Mouse (Mus musculus) kidney, adult 2 months (tissue): Measurements from ENCODE around the gene Arhgef11. TPM values are rescaled to one million over a fixed set of nuclear protein-coding genes. Genes with fewer than 3 reads are reported as not detected.

ENCODE experiments used
- DNase-seq: peaks from one replicate; pipeline ENCODE4 v3.0.0; 2021
- H3K27ac ChIP-seq: fragments of 200-500 bp; 2 replicates; pipeline ENCODE4 v1.5.1; 2012; ENCODE audit warnings: low read depth, low read length, control low read depth, inconsistent platforms; ENCODE audit not compliant: insufficient read depth
- H3K27me3 ChIP-seq: fragments of 200-500 bp; replicated peaks from 2 replicates; pipeline ENCODE4 v1.6.1; 2012; ENCODE audit warnings: mild to moderate bottlenecking, moderate library complexity, low read length, inconsistent platforms; ENCODE audit not compliant: control insufficient read depth, insufficient read depth
- H3K36me3 ChIP-seq: fragments of 200-500 bp; 2 replicates; pipeline ENCODE4 v1.6.1; 2012; ENCODE audit warnings: mild to moderate bottlenecking, moderate library complexity, low read length, inconsistent platforms; ENCODE audit not compliant: control insufficient read depth, insufficient read depth
- H3K4me1 ChIP-seq: fragments of 200-500 bp; 2 replicates; pipeline ENCODE4 v1.6.1; 2011; ENCODE audit warnings: low read length; ENCODE audit not compliant: control insufficient read depth, insufficient read depth
- H3K4me3 ChIP-seq: fragments of 200-500 bp; 2 replicates; pipeline ENCODE4 v1.5.1; 2011; ENCODE audit warnings: mild to moderate bottlenecking, low read depth, low read length, control low read depth; ENCODE audit not compliant: insufficient read depth
- CTCF ChIP-seq: fragments of 200-500 bp; conservative IDR thresholded peaks from 2 replicates; pipeline ENCODE4 v1.5.1; 2011; ENCODE audit warnings: low read depth, mild to moderate bottlenecking, control low read depth, low read length, moderate library complexity, mixed read lengths; ENCODE audit not compliant: insufficient read depth, insufficient read length
- POLR2A ChIP-seq: fragments of 200-500 bp; IDR thresholded peaks from one replicate; pipeline ENCODE4 v1.6.1; 2011; ENCODE audit warnings: low read depth, low read length, control low read depth
- WGBS: fragments of 180-500 bp; shearing (Covaris S2); methylation state at CpG from one replicate; pipeline ENCODE4 v1.1.7; 2018; 5-methylcytosine and 5-hydroxymethylcytosine counted together
- polyA plus RNA-seq: library from polyadenylated mRNA; depleted of rRNA; stranded (reverse); fragments of >200 nt; gene quantifications from 2 replicates; pipeline ENCODE4 v1.2.3, GENCODE M21; 2012

Arhgef11 gene
- polyA plus RNA-seq, 1 experiment: 35.4 TPM

- H3K4me3 ChIP-seq: peak overlapping the region; percentile 17
- TF ChIP-seq POLR2A (no peak), CTCF (no peak)
Observed at GRCm38 (mm10) chr3:87765631-87766283, 148.4 kb downstream of the Arhgef11 start.

GRCm38 (mm10) chr3:87766284-87766667, 148.9 kb downstream of the Arhgef11 start:
- Histone ChIP-seq H3K27ac (peak overlapping the region; percentile 89), H3K27me3 (no peaks in the 10 kb centered on the region)
- 78% methylated on average over 3 of the region's 3 CpGs for WGBS

More at GRCm38 (mm10) chr3:87765631-87766283, 148.4 kb downstream of the Arhgef11 start:
- no peaks in the 10 kb centered on the region for H3K36me3 ChIP-seq
- WGBS: 74% methylated on average over 5 of the region's 5 CpGs
- DNase-seq: no peak
- H3K4me1 ChIP-seq: peaks cover 7% of the 10 kb centered on the region; the same call in 1 of the 2 replicates
- no peaks in the 10 kb centered on the region for H3K27me3 ChIP-seq
- H3K27ac ChIP-seq: peak overlapping the region; percentile 89

GRCm38 (mm10) chr3:87767764-87768163, 150.4 kb downstream of the Arhgef11 start:
- peak; percentile 78 for DNase-seq
- Histone ChIP-seq H3K4me3 (peak overlapping the region; percentile 72), H3K36me3 (no peaks in the 10 kb centered on the region), H3K27me3 (no peaks in the 10 kb centered on the region), H3K4me1 (0 out of 2 replicates have a peak, but pooled peaks cover 7% of the 10 kb centered on the region), H3K27ac (peak overlapping the region; percentile 86)
- 26% methylated on average over 8 of the region's 8 CpGs for WGBS
- TF ChIP-seq POLR2A (no peak), CTCF (no peak)

More at GRCm38 (mm10) chr3:87766284-87766667, 148.9 kb downstream of the Arhgef11 start:
- H3K4me1 ChIP-seq: peaks cover 9% of the 10 kb centered on the region; the same call in 1 of the 2 replicates
- TF ChIP-seq POLR2A (no peak), CTCF (no peak)
- no peaks in the 10 kb centered on the region for H3K36me3 ChIP-seq
- H3K4me3 ChIP-seq: peak overlapping the region; percentile 6; the same call in 1 of the 2 replicates
- DNase-seq: no peak

GRCm38 (mm10) chr3:87768431-87768830, 151.1 kb downstream of the Arhgef11 start:
- no peaks in the 10 kb centered on the region for H3K27me3 ChIP-seq
- WGBS: 31% methylated on average over 6 of the region's 6 CpGs
- H3K4me3 ChIP-seq: peak overlapping the region; percentile 72
- TF ChIP-seq POLR2A (no peak), CTCF (no peak)
- DNase-seq: no peak
- peak overlapping the region; percentile 86 for H3K27ac ChIP-seq
- H3K4me1 ChIP-seq: 0 out of 2 replicates have a peak, but pooled peaks cover 4% of the 10 kb centered on the region
- H3K36me3 ChIP-seq: no peaks in the 10 kb centered on the region

- DNase-seq: peak; percentile 92
- Histone ChIP-seq H3K27me3 (no peaks in the 10 kb centered on the region), H3K36me3 (no peaks in the 10 kb centered on the region), H3K4me3 (peak overlapping the region; percentile 72), H3K4me1 (0 out of 2 replicates have a peak, but pooled peaks cover 4% of the 10 kb centered on the region), H3K27ac (peak overlapping the region; percentile 86)
- TF ChIP-seq CTCF (peak; percentile 71), POLR2A (peak; percentile 42)
- under 1% methylated on average over 37 of the region's 37 CpGs for WGBS
Observed at GRCm38 (mm10) chr3:87768844-87769243, 151.5 kb downstream of the Arhgef11 start.

GRCm38 (mm10) chr3:87769506-87769905, 152.1 kb downstream of the Arhgef11 start:
- Histone ChIP-seq H3K4me1 (0 out of 2 replicates have a peak, but pooled peaks cover 4% of the 10 kb centered on the region), H3K27ac (no peak overlapping the region), H3K4me3 (no peak overlapping the region), H3K36me3 (no peaks in the 10 kb centered on the region), H3K27me3 (no peaks in the 10 kb centered on the region)
- WGBS: 77% methylated on average over 8 of the region's 8 CpGs
- DNase-seq: no peak
- TF ChIP-seq POLR2A (no peak), CTCF (no peak)

GRCm38 (mm10) chr3:87770280-87770679, 152.9 kb downstream of the Arhgef11 start:
- peak; percentile 65 for DNase-seq
- 2% methylated on average over 4 of the region's 4 CpGs for WGBS
- H3K4me1 ChIP-seq: 0 out of 2 replicates have a peak, but pooled peaks cover 4% of the 10 kb centered on the region
- no peaks in the 10 kb centered on the region for H3K27me3 ChIP-seq
- no peaks in the 10 kb centered on the region for H3K36me3 ChIP-seq
- peak; percentile 85 for TF ChIP-seq CTCF
- TF ChIP-seq POLR2A: no peak
- H3K4me3 ChIP-seq: no peak overlapping the region
- H3K27ac ChIP-seq: no peak overlapping the region

- 0 out of 2 replicates have a peak, but pooled peaks cover 4% of the 10 kb centered on the region for H3K4me1 ChIP-seq
- WGBS: 23% methylated on average over 6 of the region's 6 CpGs
- DNase-seq: peak; percentile 89
Observed at GRCm38 (mm10) chr3:87771088-87771487, 153.7 kb downstream of the Arhgef11 start.

More at GRCm38 (mm10) chr3:87771088-87771487, 153.7 kb downstream of the Arhgef11 start:
- Histone ChIP-seq H3K27me3 (no peaks in the 10 kb centered on the region), H3K36me3 (no peaks in the 10 kb centered on the region), H3K4me3 (no peak overlapping the region), H3K27ac (no peak overlapping the region; the same call in 1 of the 2 replicates)
- no peak for TF ChIP-seq POLR2A
- TF ChIP-seq CTCF: no peak
